Mouse (Mus musculus) heart, embryonic 12.5 days (tissue): Measurements from ENCODE around the gene Brsk1. TPM values are rescaled to one million over a fixed set of nuclear protein-coding genes. Genes with fewer than 3 reads are reported as not detected.

Experiments used
- ATAC-seq: fragments of 200-750 bp; cut with Nextera tagmentation; 2 replicates; pipeline ENCODE4 v1.8.0; 2017; ENCODE audit warnings: moderate TSS enrichment, moderate library complexity; ENCODE audit not compliant: insufficient number of reproducible peaks, low FRiP score
- H3K27ac ChIP-seq: fragments of 300-500 bp; sonication (generic); 2 replicates; pipeline ENCODE4 v1.5.1; 2016; ENCODE audit warnings: mild to moderate bottlenecking, moderate library complexity; ENCODE audit not compliant: poor library complexity, severe bottlenecking
- H3K27me3 ChIP-seq: fragments of 300-500 bp; sonication (generic); replicated peaks from 2 replicates; pipeline ENCODE4 v1.6.1; 2016; ENCODE audit warnings: mild to moderate bottlenecking, moderate library complexity
- H3K36me3 ChIP-seq: fragments of 300-500 bp; sonication (generic); 2 replicates; pipeline ENCODE4 v1.6.1; 2016; ENCODE audit warnings: mild to moderate bottlenecking, moderate library complexity
- H3K4me1 ChIP-seq: fragments of 300-500 bp; sonication (generic); replicated peaks from 2 replicates; pipeline ENCODE4 v1.6.1; 2016; ENCODE audit warnings: mild to moderate bottlenecking
- H3K4me2 ChIP-seq: fragments of 300-500 bp; sonication (generic); 2 replicates; pipeline ENCODE4 v1.6.1; 2016; ENCODE audit warnings: mild to moderate bottlenecking, moderate library complexity
- H3K4me3 ChIP-seq: fragments of 300-500 bp; sonication (generic); 2 replicates; pipeline ENCODE4 v1.5.1; 2016; ENCODE audit warnings: mild to moderate bottlenecking
- H3K9ac ChIP-seq: fragments of 300-500 bp; sonication (generic); 2 replicates; pipeline ENCODE4 v1.6.1; 2016; ENCODE audit warnings: mild to moderate bottlenecking, moderate library complexity
- H3K9me3 ChIP-seq: fragments of 300-500 bp; sonication (generic); replicated peaks from 2 replicates; pipeline ENCODE4 v1.6.1; 2016; ENCODE audit warnings: mild to moderate bottlenecking, moderate library complexity
- WGBS: fragments of 180-500 bp; shearing (Covaris S2); methylation state at CpG from one replicate; pipeline ENCODE4 v1.1.7; 2016; 5-methylcytosine and 5-hydroxymethylcytosine counted together
- polyA plus RNA-seq: library from polyadenylated mRNA; unstranded; fragments of >200 nt; fragmentation: Nextera tagmentation; extraction: Ambion mirVana; gene quantifications from 2 replicates; pipeline ENCODE4 v1.2.1, GENCODE M21; 2016

The Brsk1 gene
- polyA plus RNA-seq, 1 experiment from 2014 or later = 1.0 TPM

- H3K9ac ChIP-seq = no peak overlapping the region
- no peaks in the 10 kb centered on the region for H3K9me3 ChIP-seq
- no peaks in the 10 kb centered on the region for H3K27me3 ChIP-seq
- peaks cover 65% of the 10 kb centered on the region for H3K36me3 ChIP-seq
- H3K27ac ChIP-seq = no peak overlapping the region
- ATAC-seq = no peak
- H3K4me1 ChIP-seq = no peaks in the 10 kb centered on the region
- no peak overlapping the region for H3K4me2 ChIP-seq
- 89% methylated on average over 7 of the region's 7 CpGs for WGBS
- no peak overlapping the region for H3K4me3 ChIP-seq
Measured at GRCm38 (mm10) chr7:4703195-4703594, 12.8 kb downstream of the Brsk1 start.

- H3K4me2 ChIP-seq = no peak overlapping the region
- ATAC-seq = no peak
- no peak overlapping the region for H3K4me3 ChIP-seq
- H3K36me3 ChIP-seq = peaks cover 67% of the 10 kb centered on the region
- 43% methylated on average over 18 of the region's 18 CpGs for WGBS
- H3K27me3 ChIP-seq = no peaks in the 10 kb centered on the region
- H3K9ac ChIP-seq = no peak overlapping the region
- no peaks in the 10 kb centered on the region for H3K9me3 ChIP-seq
- no peaks in the 10 kb centered on the region for H3K4me1 ChIP-seq
- H3K27ac ChIP-seq = no peak overlapping the region
Measured at GRCm38 (mm10) chr7:4705098-4705497, 14.7 kb downstream of the Brsk1 start.

- 76% methylated on average over 3 of the region's 3 CpGs for WGBS
- Histone ChIP-seq H3K36me3 (peaks cover 75% of the 10 kb centered on the region), H3K27me3 (no peaks in the 10 kb centered on the region), H3K4me3 (no peak overlapping the region), H3K4me2 (no peak overlapping the region), H3K27ac (no peak overlapping the region), H3K4me1 (no peaks in the 10 kb centered on the region), H3K9ac (no peak overlapping the region), H3K9me3 (no peaks in the 10 kb centered on the region)
- ATAC-seq = no peak
Measured at GRCm38 (mm10) chr7:4712594-4712993, 22.2 kb downstream of the Brsk1 start.

GRCm38 (mm10) chr7:4716955-4717354, 26.6 kb downstream of the Brsk1 start:
- H3K9ac ChIP-seq = no peak overlapping the region
- no peaks in the 10 kb centered on the region for H3K4me1 ChIP-seq
- no peaks in the 10 kb centered on the region for H3K9me3 ChIP-seq
- peaks cover 36% of the 10 kb centered on the region for H3K36me3 ChIP-seq
- H3K4me2 ChIP-seq = no peak overlapping the region
- H3K27me3 ChIP-seq = no peaks in the 10 kb centered on the region
- WGBS = 66% methylated on average over 6 of the region's 6 CpGs
- no peak overlapping the region for H3K4me3 ChIP-seq
- H3K27ac ChIP-seq = no peak overlapping the region
- no peak for ATAC-seq

GRCm38 (mm10) chr7:4719276-4719675, 28.9 kb downstream of the Brsk1 start:
- no peak for ATAC-seq
- 89% methylated on average over 3 of the region's 3 CpGs for WGBS

GRCm38 (mm10) chr7:4723508-4723907, 33.1 kb downstream of the Brsk1 start:
- Histone ChIP-seq H3K4me1 (no peaks in the 10 kb centered on the region), H3K36me3 (no peaks in the 10 kb centered on the region), H3K9ac (no peak overlapping the region), H3K4me2 (peak overlapping the region; percentile 58), H3K27ac (no peak overlapping the region), H3K27me3 (0 out of 2 replicates have a peak, but pooled peaks cover 6% of the 10 kb centered on the region), H3K9me3 (no peaks in the 10 kb centered on the region), H3K4me3 (peak overlapping the region; percentile 17)
- WGBS = 31% methylated on average over 12 of the region's 12 CpGs
- ATAC-seq = no peak

More at GRCm38 (mm10) chr7:4719276-4719675, 28.9 kb downstream of the Brsk1 start:
- H3K4me1 ChIP-seq = no peaks in the 10 kb centered on the region
- H3K27ac ChIP-seq = no peak overlapping the region
- H3K4me3 ChIP-seq = no peak overlapping the region
- H3K36me3 ChIP-seq = peaks cover 15% of the 10 kb centered on the region
- H3K27me3 ChIP-seq = no peaks in the 10 kb centered on the region
- no peak overlapping the region for H3K4me2 ChIP-seq
- H3K9me3 ChIP-seq = no peaks in the 10 kb centered on the region
- H3K9ac ChIP-seq = no peak overlapping the region

- ATAC-seq = no peak
- Histone ChIP-seq H3K9ac (no peak overlapping the region), H3K9me3 (no peaks in the 10 kb centered on the region), H3K36me3 (no peaks in the 10 kb centered on the region), H3K4me2 (no peak overlapping the region), H3K27me3 (0 out of 2 replicates have a peak, but pooled peaks cover 6% of the 10 kb centered on the region), H3K4me1 (no peaks in the 10 kb centered on the region), H3K4me3 (no peak overlapping the region), H3K27ac (no peak overlapping the region)
- WGBS = 49% methylated on average over 3 of the region's 3 CpGs
Measured at GRCm38 (mm10) chr7:4724359-4724758, 34.0 kb downstream of the Brsk1 start.

GRCm38 (mm10) chr7:4725169-4725568, 34.8 kb downstream of the Brsk1 start, which contains the start of gene Tmem150b:
TSS of gene Tmem150b (minus strand) at chr7:4725249.
- Histone ChIP-seq H3K9ac (no peak within 1 kb of the TSS), H3K27me3 (0 out of 2 replicates have a peak, but pooled peaks cover 6% of the 10 kb centered on the region), H3K4me2 (no peak within 1 kb of the TSS), H3K27ac (no peak within 1 kb of the TSS), H3K4me1 (no peaks in the 10 kb centered on the region), H3K9me3 (peaks cover 3% of the 10 kb centered on the region; the same call in 1 of the 2 replicates), H3K36me3 (no peaks in the 10 kb centered on the region), H3K4me3 (no peak within 1 kb of the TSS)
- no peak for ATAC-seq
- 57% methylated on average over 7 of the region's 7 CpGs for WGBS

- H3K36me3 ChIP-seq = no peaks in the 10 kb centered on the region
- no peak overlapping the region for H3K27ac ChIP-seq
- no peaks in the 10 kb centered on the region for H3K4me1 ChIP-seq
- H3K27me3 ChIP-seq = 0 out of 2 replicates have a peak, but pooled peaks cover 2% of the 10 kb centered on the region
- no peak overlapping the region for H3K9ac ChIP-seq
- no peak overlapping the region for H3K4me2 ChIP-seq
- 71% methylated on average over 5 of the region's 5 CpGs for WGBS
- H3K4me3 ChIP-seq = no peak overlapping the region
- peaks cover 3% of the 10 kb centered on the region; the same call in 1 of the 2 replicates for H3K9me3 ChIP-seq
- ATAC-seq = no peak
Measured at GRCm38 (mm10) chr7:4731090-4731489, 40.7 kb downstream of the Brsk1 start.

- H3K9me3 ChIP-seq = peaks cover 3% of the 10 kb centered on the region; the same call in 1 of the 2 replicates
- no peak overlapping the region for H3K9ac ChIP-seq
- no peak overlapping the region for H3K27ac ChIP-seq
- no peaks in the 10 kb centered on the region for H3K4me1 ChIP-seq
- H3K27me3 ChIP-seq = 0 out of 2 replicates have a peak, but pooled peaks cover 2% of the 10 kb centered on the region
- no peak overlapping the region for H3K4me3 ChIP-seq
- ATAC-seq = no peak
- H3K36me3 ChIP-seq = no peaks in the 10 kb centered on the region
- H3K4me2 ChIP-seq = no peak overlapping the region
- WGBS = 46% methylated on average over 6 of the region's 6 CpGs
Measured at GRCm38 (mm10) chr7:4732968-4733392, 42.6 kb downstream of the Brsk1 start.

- no peak overlapping the region; the same call in 1 of the 2 replicates for H3K9ac ChIP-seq
- peak overlapping the region; percentile 70 for H3K27ac ChIP-seq
- H3K36me3 ChIP-seq = peaks cover 19% of the 10 kb centered on the region
- WGBS = 52% methylated on average over 10 of the region's 10 CpGs
- peak overlapping the region; percentile 41 for H3K4me3 ChIP-seq
- H3K9me3 ChIP-seq = no peaks in the 10 kb centered on the region
- no peak for ATAC-seq
- peaks cover 28% of the 10 kb centered on the region for H3K4me1 ChIP-seq
- H3K27me3 ChIP-seq = no peaks in the 10 kb centered on the region
- H3K4me2 ChIP-seq = peak overlapping the region; percentile 67
Measured at GRCm38 (mm10) chr7:4739041-4739543, 48.7 kb downstream of the Brsk1 start.
